Mouse (Mus musculus) ES-Bruce4 (cell line): ENCODE results near the gene D8Ertd738e.
A peak's percentile ranks its signal among the peaks of the same experiment; 100 is the strongest.

Source experiments
- CTCF ChIP-seq: IDR thresholded peaks from one replicate; pipeline ENCODE4 v1.8.1; 2011; ENCODE audit warnings: low read depth, low read length
- EP300 ChIP-seq: IDR thresholded peaks from 2 replicates; pipeline ENCODE4 v1.6.1; 2011; ENCODE audit warnings: low read depth, low read length; ENCODE audit not compliant: insufficient read depth
- POLR2A ChIP-seq: IDR thresholded peaks from one replicate; pipeline ENCODE4 v1.8.1; 2011; ENCODE audit warnings: low read length; ENCODE audit not compliant: insufficient read depth

DNA sequence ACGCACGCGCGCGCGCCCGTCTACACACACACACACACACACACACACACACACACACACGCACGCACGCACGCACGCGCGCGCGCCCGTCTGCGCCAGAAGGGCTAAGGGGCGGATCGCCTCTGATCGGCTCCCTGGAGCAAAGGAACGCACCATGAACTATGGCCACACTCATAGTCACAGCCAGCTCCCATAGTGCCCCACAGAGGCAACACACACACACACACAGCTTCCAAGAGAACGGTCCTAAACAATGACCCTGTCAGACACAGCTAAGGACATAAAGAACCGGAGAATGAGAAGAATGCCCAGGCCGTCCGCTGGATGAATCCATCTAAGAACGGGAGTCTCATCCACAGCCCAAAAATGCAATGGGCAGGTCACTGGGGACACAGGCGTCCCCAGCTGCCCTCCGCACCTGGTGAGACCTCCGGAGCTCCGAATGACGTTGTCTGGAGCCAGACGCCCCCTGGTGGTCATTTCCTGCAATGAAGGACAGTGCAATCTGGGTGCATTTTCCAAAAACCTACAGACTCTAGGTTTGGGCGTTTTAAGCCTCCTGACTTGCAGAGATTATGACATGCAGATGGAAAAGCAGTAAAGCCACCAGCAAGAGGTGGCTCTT is 39.2 kb downstream of the D8Ertd738e start:
- 0 out of 2 replicates have a peak, but pooled peaks have one; percentile 18 for TF ChIP-seq EP300
- peak; percentile 83 for TF ChIP-seq CTCF
- no peak for TF ChIP-seq POLR2A
